Mouse (Mus musculus): ENCODE results near the gene Adamtsl4.
"Not testable (repeated sequence)": the region's sequence is repeated elsewhere in the genome, so short reads cannot be mapped to it uniquely, and the experiment has no call there.

Gene Adamtsl4

GRCm38 (mm10) chr3:95660788-95661478 lies 26.8 kb downstream of the Adamtsl4 start:
- no peak for DNase-seq (ENCODE audit: low read depth, low spot score)

DNA sequence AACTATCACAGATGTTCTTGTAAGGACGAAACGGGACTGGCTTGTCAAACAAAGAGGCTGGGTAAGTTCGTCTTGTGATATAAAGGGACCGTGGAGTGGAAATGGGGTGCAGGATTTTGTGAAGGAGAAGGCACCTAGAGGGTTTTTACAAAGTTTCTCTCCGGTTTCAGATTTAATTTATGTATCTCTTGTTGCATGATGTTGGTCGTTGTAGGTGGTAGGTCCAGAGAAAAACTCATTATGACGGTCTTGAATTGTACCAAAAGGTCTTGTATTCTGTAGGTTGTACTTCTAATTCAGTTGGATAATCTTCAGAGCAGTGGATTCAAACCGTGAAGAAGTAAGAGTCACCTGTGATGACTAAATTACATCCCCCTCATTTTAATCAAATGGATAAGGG lies 27.8 kb downstream of the Adamtsl4 start:
- DNase-seq (ENCODE audit: low read depth, low spot score), result no peak

DNA sequence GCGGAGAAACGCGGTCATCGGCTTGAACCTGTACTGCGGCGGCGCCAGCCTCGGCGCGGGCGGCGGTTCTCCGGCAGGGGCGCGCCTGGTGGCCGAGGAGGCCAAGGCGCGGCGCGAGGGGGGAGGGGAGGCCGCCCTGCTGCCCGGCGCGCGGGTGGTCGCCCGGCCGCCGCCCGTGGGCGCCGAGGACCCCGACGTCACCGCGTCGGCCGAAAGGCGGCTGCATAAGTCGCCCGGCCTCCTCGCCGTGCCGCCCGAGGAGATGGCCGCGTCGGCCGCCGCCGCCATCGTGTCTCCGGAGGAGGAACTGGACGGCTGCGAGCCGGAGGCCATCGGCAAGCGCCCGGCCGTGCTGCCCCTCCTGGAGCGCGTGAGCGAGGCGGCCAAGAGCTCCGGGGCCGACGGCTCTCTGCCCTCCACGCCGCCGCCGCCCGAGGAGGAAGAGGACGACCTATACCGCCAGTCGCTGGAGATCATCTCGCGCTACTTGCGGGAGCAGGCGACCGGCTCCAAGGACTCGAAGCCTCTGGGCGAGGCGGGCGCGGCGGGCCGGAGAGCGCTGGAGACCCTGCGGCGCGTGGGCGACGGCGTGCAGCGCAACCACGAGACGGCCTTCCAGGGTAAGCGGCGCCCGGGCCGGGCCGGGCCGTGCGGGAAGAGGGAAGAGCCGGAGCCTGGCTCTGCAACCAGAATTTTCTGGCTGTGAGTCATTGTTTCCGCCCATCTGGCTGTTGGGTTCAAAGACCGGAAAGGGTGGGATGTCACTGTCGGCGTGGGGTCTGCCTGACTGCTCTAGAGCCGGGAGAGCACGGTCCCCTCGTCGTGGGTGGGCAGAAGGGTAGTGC lies 28.6 kb downstream of the Adamtsl4 start:
- DNase-seq (ENCODE audit: low read depth, low spot score), result peak; percentile 86

DNA sequence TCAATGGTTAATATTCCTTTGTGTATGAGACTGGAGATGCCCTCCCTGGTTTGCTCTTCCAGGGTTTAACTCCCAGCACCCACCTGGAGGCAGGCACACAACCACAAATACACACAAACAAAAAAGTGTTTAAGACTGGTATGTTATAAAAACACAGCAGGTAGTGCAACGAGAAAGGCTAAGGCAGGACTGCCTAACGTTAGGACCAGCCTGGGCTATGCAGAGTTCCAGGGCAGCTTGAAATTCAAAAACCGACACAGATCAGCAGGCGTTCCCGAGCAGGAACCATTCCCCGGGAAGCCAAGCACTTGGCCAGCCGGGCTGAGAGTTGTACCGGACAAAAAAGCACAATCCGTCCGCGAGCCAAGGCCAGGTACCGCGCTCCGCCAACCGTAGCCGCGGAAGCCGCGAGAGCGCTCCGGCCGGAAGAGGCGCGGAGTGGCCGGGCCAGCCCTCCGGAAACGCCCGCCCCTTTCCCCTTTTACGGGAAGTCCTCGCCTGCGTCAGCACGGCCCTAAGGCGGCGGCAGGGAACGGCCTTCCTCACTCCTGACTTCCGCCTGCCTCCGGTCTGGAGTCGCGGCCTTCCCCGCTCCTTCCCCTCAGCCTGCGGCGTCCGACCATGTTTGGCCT lies 29.4 kb downstream of the Adamtsl4 start, which contains the start of gene Mcl1:
TSS of gene Mcl1 (plus strand) at position 553 of the 632 bp plus-strand sequence.
- peak; percentile 87 for DNase-seq (ENCODE audit: low read depth, low spot score)

DNA sequence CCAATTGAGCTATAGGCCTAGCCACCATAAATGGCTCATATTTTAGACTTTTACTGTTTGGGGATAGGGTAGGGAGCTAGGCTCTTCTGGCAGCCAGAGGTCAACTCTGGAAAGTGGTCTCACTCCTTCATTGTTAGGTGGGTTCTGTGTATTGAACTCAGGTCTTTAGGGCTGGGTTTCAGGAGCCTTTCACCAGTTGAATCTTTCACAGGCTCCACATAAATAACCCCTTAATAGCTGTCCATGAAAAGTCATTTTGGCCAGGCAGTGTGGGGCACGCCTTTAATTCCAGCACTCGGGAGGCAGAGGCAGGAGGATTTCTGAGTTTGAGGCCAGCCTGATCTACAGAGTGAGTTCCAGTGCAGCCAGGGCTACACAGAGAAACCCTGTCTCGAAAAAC lies 30.0 kb downstream of the Adamtsl4 start:
- no peak for DNase-seq (ENCODE audit: low read depth, low spot score)

- no peak for DNase-seq (ENCODE audit: low read depth, low spot score)
Measured at GRCm38 (mm10) chr3:95657108-95657507, 30.6 kb downstream of the Adamtsl4 start.

GRCm38 (mm10) chr3:95655437-95655836 lies 32.3 kb downstream of the Adamtsl4 start:
- no peak for DNase-seq (ENCODE audit: low read depth, low spot score)

- DNase-seq (ENCODE audit: low read depth, low spot score), result not testable (repeated sequence)
Measured at GRCm38 (mm10) chr3:95654371-95654770, 33.3 kb downstream of the Adamtsl4 start.

GRCm38 (mm10) chr3:95653473-95654034 lies 34.2 kb downstream of the Adamtsl4 start:
- peak; percentile 81 for DNase-seq (ENCODE audit: low read depth, low spot score)

GRCm38 (mm10) chr3:95652871-95653270 lies 34.8 kb downstream of the Adamtsl4 start:
- DNase-seq (ENCODE audit: low read depth, low spot score), result peak; percentile 98

- peak; percentile 90 for DNase-seq (ENCODE audit: low read depth, low spot score)
Measured at GRCm38 (mm10) chr3:95652204-95652811, 35.4 kb downstream of the Adamtsl4 start.

DNA sequence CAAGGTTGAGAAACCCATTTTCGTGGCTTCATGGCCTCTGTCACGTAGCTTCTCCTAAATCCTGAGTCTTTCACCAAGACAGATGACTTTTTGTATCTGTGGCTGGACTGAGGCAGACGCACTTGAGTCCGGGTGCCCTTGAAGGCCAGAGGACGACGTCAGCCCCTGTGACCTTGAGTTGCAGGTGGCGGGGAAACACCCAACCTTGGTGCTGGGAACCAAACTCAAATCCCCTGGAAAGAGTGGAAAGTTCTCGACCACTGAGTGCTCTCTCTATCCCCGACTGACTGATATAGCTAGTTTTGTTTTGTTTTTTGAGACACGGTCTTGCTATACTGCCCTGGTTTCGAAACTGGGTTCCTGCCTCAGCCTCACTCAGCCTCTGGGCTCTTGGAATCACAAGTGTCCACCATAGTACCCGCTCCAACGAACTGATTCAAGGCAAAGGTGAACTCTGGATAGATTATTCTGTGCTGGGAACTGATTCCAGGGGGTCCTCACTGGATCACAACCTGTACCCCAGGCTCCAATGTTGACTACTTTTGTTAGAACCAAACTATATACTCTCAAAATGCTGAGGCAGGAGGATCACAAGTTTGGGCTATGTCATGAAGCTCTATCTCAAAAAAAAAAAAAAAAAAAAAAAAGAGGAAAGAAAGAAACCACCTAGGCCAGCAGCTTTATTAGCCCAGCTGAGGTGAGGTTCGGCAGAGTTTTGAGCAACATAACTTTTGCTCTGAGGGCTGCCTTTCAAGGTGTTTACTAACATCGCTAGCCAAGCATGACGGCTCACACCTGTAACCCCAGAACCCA lies 36.1 kb downstream of the Adamtsl4 start:
- DNase-seq (ENCODE audit: low read depth, low spot score), result peak; percentile 89

GRCm38 (mm10) chr3:95651033-95651373 lies 36.7 kb downstream of the Adamtsl4 start:
- peak; percentile 59 for DNase-seq (ENCODE audit: low read depth, low spot score)

- DNase-seq (ENCODE audit: low read depth, low spot score), result peak; percentile 73
Measured at GRCm38 (mm10) chr3:95650276-95651032, 37.3 kb downstream of the Adamtsl4 start.

- no peak for DNase-seq (ENCODE audit: low read depth, low spot score)
Measured at GRCm38 (mm10) chr3:95648016-95648415, 39.7 kb downstream of the Adamtsl4 start.

- DNase-seq (ENCODE audit: low read depth, low spot score), result peak; percentile 95
Measured at GRCm38 (mm10) chr3:95645313-95646235, 42.1 kb downstream of the Adamtsl4 start.

DNA sequence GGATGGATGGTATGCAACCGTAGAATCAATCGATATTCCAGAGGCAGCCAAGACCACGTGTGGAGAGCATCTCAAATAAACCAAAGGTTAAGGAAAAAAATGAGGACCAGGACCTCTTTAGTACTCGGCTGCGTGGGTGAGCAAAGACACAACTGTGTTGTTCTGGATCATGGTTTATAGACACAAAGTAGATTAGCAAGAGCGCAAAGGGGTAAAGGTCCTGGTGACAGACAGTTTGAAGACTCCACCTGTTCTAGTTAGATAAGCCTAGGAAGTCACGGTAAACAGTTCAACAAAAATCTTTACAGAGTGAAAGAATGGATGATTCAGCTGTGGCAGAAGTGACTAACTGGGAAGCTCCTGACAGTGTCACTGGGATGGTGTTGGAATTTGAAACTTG lies 44.6 kb downstream of the Adamtsl4 start:
- no peak for DNase-seq (ENCODE audit: low read depth, low spot score)

- peak; percentile 48 for DNase-seq (ENCODE audit: low read depth, low spot score)
Measured at GRCm38 (mm10) chr3:95639694-95640093, 48.0 kb downstream of the Adamtsl4 start.

DNA sequence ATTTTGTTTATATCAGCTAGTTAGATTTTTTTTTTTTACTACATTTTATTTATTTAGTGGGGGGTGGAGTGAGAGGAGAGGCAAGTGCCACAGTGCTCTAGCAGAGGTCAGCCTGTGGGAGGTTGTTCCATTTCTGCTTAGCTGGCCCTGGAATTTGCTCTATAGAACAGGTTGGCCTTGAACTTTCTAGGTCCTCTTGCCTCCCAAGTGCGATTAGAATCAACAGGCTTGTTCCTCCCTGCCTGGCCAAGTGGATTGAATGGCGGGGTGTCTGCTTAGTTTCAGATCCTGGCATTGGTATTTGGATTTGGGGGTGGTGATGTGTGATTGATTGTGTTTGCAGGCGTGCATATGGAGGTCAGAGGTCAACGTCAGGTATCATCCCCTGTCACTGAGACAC lies 51.6 kb downstream of the Adamtsl4 start:
- DNase-seq (ENCODE audit: low read depth, low spot score), result peak; percentile 77
